Mouse (Mus musculus): Measurements from ENCODE around the gene Poc1b. TPM values are rescaled to one million over a fixed set of nuclear protein-coding genes. Genes with fewer than 3 reads are reported as not detected.
"Not testable (repeated sequence)": the region's sequence is repeated elsewhere in the genome, so short reads cannot be mapped to it uniquely, and the experiment has no call there.

Poc1b gene
- polyA plus RNA-seq, 1 experiment from 2014 or later: 6.1 TPM

DNA sequence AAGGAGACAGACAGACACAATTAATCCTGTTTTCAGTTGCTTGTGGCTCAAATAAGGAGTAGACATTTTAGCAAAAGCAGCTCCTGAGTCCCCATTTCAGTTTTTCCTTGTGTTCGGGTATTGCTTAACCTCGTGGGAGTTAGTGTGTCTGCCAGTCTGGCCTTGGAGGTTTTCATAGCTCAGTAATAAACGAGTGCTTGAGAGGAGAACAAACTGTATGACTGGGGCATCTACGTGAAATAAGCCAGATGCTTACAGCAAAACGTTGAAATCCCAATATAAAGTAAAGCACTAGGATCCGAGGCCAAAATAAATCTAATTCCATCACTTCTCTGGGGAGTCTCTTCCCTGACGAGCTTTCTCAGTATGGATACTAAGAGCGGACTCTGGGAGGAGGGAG is 38.8 kb downstream of the Poc1b start:
- Histone ChIP-seq H3K4me1 (ENCODE audit: insufficient read depth, low read depth, low read length) (no peaks in the 10 kb centered on the region), H3K27ac (ENCODE audit: low read length) (no peak overlapping the region), H3K9me3 (ENCODE audit: low read length) (no peaks in the 10 kb centered on the region), H3K4me3 (ENCODE audit: low read depth, low read length) (no peak overlapping the region), H3K36me3 (ENCODE audit: insufficient read depth, low read length) (no peaks in the 10 kb centered on the region; the same call in 1 of the 2 replicates), H3K27me3 (replicated peaks; ENCODE audit: insufficient read depth, low read length) (no peaks in the 10 kb centered on the region), H3K4me2 (replicated peaks; ENCODE audit: low read depth, low read length) (no peak overlapping the region), H3K9ac (replicated peaks; ENCODE audit: low read depth) (no peak overlapping the region)
- TF ChIP-seq CTCF (IDR thresholded peaks at IDR 0.05) (no peak), EP300 (IDR thresholded peaks at IDR 0.05) (no peak)
- ATAC-seq (peak; percentile 53; the same call in 1 of the 2 replicates), DNase-seq (ENCODE audit: low spot score) (peak; percentile 53)
- WGBS: 61% methylated on average over 8 of the region's 8 CpGs

GRCm38 (mm10) chr10:99146596-99146995 is 39.8 kb downstream of the Poc1b start:
- H3K4me3 ChIP-seq (ENCODE audit: low read depth, low read length): no peak overlapping the region
- no peak overlapping the region for H3K27ac ChIP-seq (ENCODE audit: low read length)
- H3K9ac ChIP-seq (replicated peaks; ENCODE audit: low read depth): no peak overlapping the region
- H3K9me3 ChIP-seq (ENCODE audit: low read length): no peaks in the 10 kb centered on the region
- no peaks in the 10 kb centered on the region; the same call in 1 of the 2 replicates for H3K36me3 ChIP-seq (ENCODE audit: insufficient read depth, low read length)
- no peaks in the 10 kb centered on the region for H3K27me3 ChIP-seq (replicated peaks; ENCODE audit: insufficient read depth, low read length)
- 53% methylated on average over 8 of the region's 8 CpGs for WGBS
- no peaks in the 10 kb centered on the region for H3K4me1 ChIP-seq (ENCODE audit: insufficient read depth, low read depth, low read length)
- ATAC-seq: no peak
- no peak overlapping the region for H3K4me2 ChIP-seq (replicated peaks; ENCODE audit: low read depth, low read length)
- no peak for DNase-seq (ENCODE audit: low spot score)
- TF ChIP-seq CTCF (IDR thresholded peaks at IDR 0.05) (no peak), EP300 (IDR thresholded peaks at IDR 0.05) (no peak)

DNA sequence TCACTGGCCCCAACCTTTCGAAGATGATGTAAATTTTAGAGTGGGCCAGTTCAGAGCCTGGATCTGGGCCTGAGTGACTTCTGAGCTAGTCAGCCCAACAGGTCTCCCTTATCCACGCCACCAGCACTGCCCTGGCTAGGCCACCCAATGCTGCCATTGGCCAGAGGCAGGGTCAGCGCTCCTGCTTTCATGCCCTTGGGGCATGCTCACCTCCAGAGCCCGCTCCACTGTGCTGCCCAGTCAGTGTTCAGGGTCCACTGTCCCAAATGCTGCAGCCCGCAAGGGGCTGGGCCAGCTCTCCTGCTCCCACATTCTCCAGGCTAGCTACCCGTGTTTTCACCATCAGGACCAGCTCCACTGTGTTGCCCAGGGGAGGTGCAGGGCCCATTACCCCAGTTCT is 43.2 kb downstream of the Poc1b start:
- ATAC-seq: no peak
- 87% methylated on average over 6 of the region's 6 CpGs for WGBS
- no peak overlapping the region for H3K4me3 ChIP-seq (ENCODE audit: low read depth, low read length)

DNA sequence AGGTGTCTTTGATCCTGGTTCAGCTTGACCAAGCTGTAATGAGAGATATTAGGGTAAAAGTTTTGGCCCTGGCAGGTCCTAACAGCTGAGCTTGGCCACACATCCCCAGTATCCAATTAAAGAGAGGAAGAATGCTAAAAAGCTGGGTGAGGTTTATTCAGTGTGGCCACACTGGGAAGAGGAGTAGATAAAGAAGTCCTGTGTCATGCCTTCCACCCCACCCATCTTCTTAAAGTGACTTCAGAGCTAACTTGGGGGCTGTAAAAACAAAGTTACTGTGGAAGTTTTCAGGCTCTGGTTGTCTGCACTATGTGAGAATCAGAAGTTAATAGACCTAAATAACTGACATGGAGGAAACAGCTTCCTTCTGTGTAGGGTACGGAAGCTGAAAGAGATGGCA is 44.7 kb downstream of the Poc1b start:
- Histone ChIP-seq H3K4me2 (replicated peaks; ENCODE audit: low read depth, low read length) (no peak overlapping the region), H3K4me3 (ENCODE audit: low read depth, low read length) (no peak overlapping the region), H3K4me1 (ENCODE audit: insufficient read depth, low read depth, low read length) (no peaks in the 10 kb centered on the region), H3K9ac (replicated peaks; ENCODE audit: low read depth) (no peak overlapping the region), H3K27me3 (replicated peaks; ENCODE audit: insufficient read depth, low read length) (no peaks in the 10 kb centered on the region), H3K27ac (ENCODE audit: low read length) (no peak overlapping the region), H3K36me3 (ENCODE audit: insufficient read depth, low read length) (no peaks in the 10 kb centered on the region), H3K9me3 (ENCODE audit: low read length) (no peaks in the 10 kb centered on the region)
- 100% methylated on average over 1 of the region's 1 CpGs for WGBS
- DNase-seq (ENCODE audit: low spot score) (no peak), ATAC-seq (no peak)
- no peak for TF ChIP-seq CTCF (IDR thresholded peaks at IDR 0.05)
- no peak for TF ChIP-seq EP300 (IDR thresholded peaks at IDR 0.05)

More for the DNA sequence above, 43.2 kb downstream of the Poc1b start:
- H3K36me3 ChIP-seq (ENCODE audit: insufficient read depth, low read length): no peaks in the 10 kb centered on the region
- no peaks in the 10 kb centered on the region for H3K9me3 ChIP-seq (ENCODE audit: low read length)
- no peaks in the 10 kb centered on the region for H3K27me3 ChIP-seq (replicated peaks; ENCODE audit: insufficient read depth, low read length)
- DNase-seq (ENCODE audit: low spot score): no peak
- H3K4me1 ChIP-seq (ENCODE audit: insufficient read depth, low read depth, low read length): no peaks in the 10 kb centered on the region
- H3K9ac ChIP-seq (replicated peaks; ENCODE audit: low read depth): no peak overlapping the region
- TF ChIP-seq EP300 (IDR thresholded peaks at IDR 0.05): no peak
- TF ChIP-seq CTCF (IDR thresholded peaks at IDR 0.05): no peak
- H3K4me2 ChIP-seq (replicated peaks; ENCODE audit: low read depth, low read length): no peak overlapping the region
- H3K27ac ChIP-seq (ENCODE audit: low read length): no peak overlapping the region

DNA sequence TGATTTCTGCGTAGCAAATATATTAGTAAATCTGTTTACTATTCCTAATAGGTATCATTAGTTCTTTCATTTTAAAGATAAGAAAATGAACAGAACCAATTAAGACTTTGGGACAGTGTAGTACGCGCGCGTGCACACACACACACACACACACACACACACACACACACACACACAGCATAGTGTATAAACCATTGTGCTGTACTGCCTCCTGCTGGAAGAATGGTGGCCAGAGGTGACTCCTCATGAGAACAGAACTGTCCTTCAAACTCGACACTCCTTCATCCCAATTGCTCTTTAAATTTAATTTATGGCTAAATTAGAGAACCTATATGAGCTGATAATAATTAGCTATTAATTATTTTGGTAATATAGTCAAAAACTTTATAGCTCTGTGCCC is 45.2 kb downstream of the Poc1b start:
- ATAC-seq: no peak
- H3K4me3 ChIP-seq (ENCODE audit: low read depth, low read length): no peak overlapping the region
- no peaks in the 10 kb centered on the region for H3K9me3 ChIP-seq (ENCODE audit: low read length)
- no peak overlapping the region for H3K9ac ChIP-seq (replicated peaks; ENCODE audit: low read depth)
- TF ChIP-seq EP300 (IDR thresholded peaks at IDR 0.05) (no peak), CTCF (IDR thresholded peaks at IDR 0.05) (peak; percentile 74)
- 92% methylated on average over 6 of the region's 6 CpGs for WGBS
- H3K4me2 ChIP-seq (replicated peaks; ENCODE audit: low read depth, low read length): no peak overlapping the region
- H3K4me1 ChIP-seq (ENCODE audit: insufficient read depth, low read depth, low read length): no peaks in the 10 kb centered on the region
- H3K27ac ChIP-seq (ENCODE audit: low read length): no peak overlapping the region
- H3K36me3 ChIP-seq (ENCODE audit: insufficient read depth, low read length): no peaks in the 10 kb centered on the region
- DNase-seq (ENCODE audit: low spot score): no peak
- H3K27me3 ChIP-seq (replicated peaks; ENCODE audit: insufficient read depth, low read length): no peaks in the 10 kb centered on the region

DNA sequence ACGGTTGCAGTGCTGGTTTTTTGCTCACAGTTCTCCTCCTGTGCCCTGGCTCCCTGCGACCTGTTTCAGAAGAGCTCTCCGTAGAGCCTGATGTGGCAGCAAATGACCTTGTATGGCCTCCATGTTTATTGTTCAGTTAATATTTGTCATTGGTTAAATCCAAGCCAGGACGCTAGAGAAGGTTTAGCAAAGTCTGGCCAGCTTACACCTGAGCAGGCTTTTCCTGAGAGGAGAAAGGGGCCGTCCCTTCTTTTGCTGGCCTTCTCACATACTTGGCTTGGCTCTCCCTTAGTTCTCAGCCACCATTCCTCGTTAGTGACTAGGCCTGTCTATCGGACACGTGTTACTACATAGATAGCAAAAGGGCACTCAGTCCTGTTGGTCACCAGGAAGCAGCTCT is 47.8 kb downstream of the Poc1b start:
- TF ChIP-seq EP300 (IDR thresholded peaks at IDR 0.05) (no peak), CTCF (IDR thresholded peaks at IDR 0.05) (no peak)
- Histone ChIP-seq H3K4me3 (ENCODE audit: low read depth, low read length) (no peak overlapping the region), H3K27me3 (replicated peaks; ENCODE audit: insufficient read depth, low read length) (no peaks in the 10 kb centered on the region), H3K4me2 (replicated peaks; ENCODE audit: low read depth, low read length) (no peak overlapping the region), H3K9me3 (ENCODE audit: low read length) (no peaks in the 10 kb centered on the region), H3K9ac (replicated peaks; ENCODE audit: low read depth) (no peak overlapping the region), H3K4me1 (ENCODE audit: insufficient read depth, low read depth, low read length) (no peaks in the 10 kb centered on the region), H3K36me3 (ENCODE audit: insufficient read depth, low read length) (no peaks in the 10 kb centered on the region), H3K27ac (ENCODE audit: low read length) (no peak overlapping the region)
- no peak for DNase-seq (ENCODE audit: low spot score)
- no peak for ATAC-seq
- WGBS: 69% methylated on average over 8 of the region's 8 CpGs

GRCm38 (mm10) chr10:99156808-99157207 is 50.0 kb downstream of the Poc1b start:
- Histone ChIP-seq H3K9ac (replicated peaks; ENCODE audit: low read depth) (no peak overlapping the region), H3K4me1 (ENCODE audit: insufficient read depth, low read depth, low read length) (no peaks in the 10 kb centered on the region), H3K9me3 (ENCODE audit: low read length) (no peaks in the 10 kb centered on the region), H3K27me3 (replicated peaks; ENCODE audit: insufficient read depth, low read length) (no peaks in the 10 kb centered on the region), H3K4me3 (ENCODE audit: low read depth, low read length) (no peak overlapping the region), H3K4me2 (replicated peaks; ENCODE audit: low read depth, low read length) (no peak overlapping the region), H3K36me3 (ENCODE audit: insufficient read depth, low read length) (no peaks in the 10 kb centered on the region), H3K27ac (ENCODE audit: low read length) (no peak overlapping the region)
- peak; percentile 29; the same call in 1 of the 2 replicates for TF ChIP-seq CTCF (IDR thresholded peaks at IDR 0.05)
- TF ChIP-seq EP300 (IDR thresholded peaks at IDR 0.05): no peak
- no peak for DNase-seq (ENCODE audit: low spot score)
- ATAC-seq: no peak
- 91% methylated on average over 5 of the region's 5 CpGs for WGBS

DNA sequence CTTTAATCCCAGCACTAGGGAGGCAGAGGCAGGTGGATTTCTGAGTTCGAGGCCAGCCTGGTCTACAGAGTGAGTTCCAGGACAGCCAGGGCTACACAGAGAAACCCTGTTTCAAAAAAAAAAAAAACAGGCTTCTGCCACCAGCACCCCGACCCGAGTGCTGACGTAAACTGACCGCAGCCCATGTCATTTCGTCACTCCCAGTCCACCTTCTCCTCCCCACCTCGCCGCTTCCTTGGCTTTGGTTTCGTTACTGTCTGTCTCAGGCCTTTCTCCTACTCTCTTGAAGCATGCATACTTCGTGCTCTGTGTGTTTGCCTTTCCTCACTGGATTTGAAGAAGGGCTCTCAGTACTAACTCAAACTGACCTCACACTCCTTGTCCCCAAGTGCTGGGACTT is 50.9 kb downstream of the Poc1b start:
- peak; percentile 74 for ATAC-seq
- H3K27ac ChIP-seq (ENCODE audit: low read length); H3K4me2 ChIP-seq (replicated peaks; ENCODE audit: low read depth, low read length); H3K9ac ChIP-seq (replicated peaks; ENCODE audit: low read depth); H3K4me3 ChIP-seq (ENCODE audit: low read depth, low read length); H3K27me3 ChIP-seq (replicated peaks; ENCODE audit: insufficient read depth, low read length); H3K4me1 ChIP-seq (ENCODE audit: insufficient read depth, low read depth, low read length); H3K9me3 ChIP-seq (ENCODE audit: low read length); H3K36me3 ChIP-seq (ENCODE audit: insufficient read depth, low read length): not testable (repeated sequence)
- 67% methylated on average over 10 of the region's 10 CpGs for WGBS
- DNase-seq (ENCODE audit: low spot score): peak; percentile 49
